Mouse (Mus musculus) liver, embryonic 14.5 days (tissue): ENCODE data around the gene Exo5.

Experiments
- CTCF ChIP-seq: IDR thresholded peaks from 2 replicates; pipeline ENCODE4 v1.5.1; 2016; ENCODE audit warnings: antibody characterized with exemption, low read depth, control low read depth
- EP300 ChIP-seq: IDR thresholded peaks from 2 replicates; pipeline ENCODE4 v1.6.1; 2016; ENCODE audit warnings: antibody characterized with exemption, low read depth

DNA sequence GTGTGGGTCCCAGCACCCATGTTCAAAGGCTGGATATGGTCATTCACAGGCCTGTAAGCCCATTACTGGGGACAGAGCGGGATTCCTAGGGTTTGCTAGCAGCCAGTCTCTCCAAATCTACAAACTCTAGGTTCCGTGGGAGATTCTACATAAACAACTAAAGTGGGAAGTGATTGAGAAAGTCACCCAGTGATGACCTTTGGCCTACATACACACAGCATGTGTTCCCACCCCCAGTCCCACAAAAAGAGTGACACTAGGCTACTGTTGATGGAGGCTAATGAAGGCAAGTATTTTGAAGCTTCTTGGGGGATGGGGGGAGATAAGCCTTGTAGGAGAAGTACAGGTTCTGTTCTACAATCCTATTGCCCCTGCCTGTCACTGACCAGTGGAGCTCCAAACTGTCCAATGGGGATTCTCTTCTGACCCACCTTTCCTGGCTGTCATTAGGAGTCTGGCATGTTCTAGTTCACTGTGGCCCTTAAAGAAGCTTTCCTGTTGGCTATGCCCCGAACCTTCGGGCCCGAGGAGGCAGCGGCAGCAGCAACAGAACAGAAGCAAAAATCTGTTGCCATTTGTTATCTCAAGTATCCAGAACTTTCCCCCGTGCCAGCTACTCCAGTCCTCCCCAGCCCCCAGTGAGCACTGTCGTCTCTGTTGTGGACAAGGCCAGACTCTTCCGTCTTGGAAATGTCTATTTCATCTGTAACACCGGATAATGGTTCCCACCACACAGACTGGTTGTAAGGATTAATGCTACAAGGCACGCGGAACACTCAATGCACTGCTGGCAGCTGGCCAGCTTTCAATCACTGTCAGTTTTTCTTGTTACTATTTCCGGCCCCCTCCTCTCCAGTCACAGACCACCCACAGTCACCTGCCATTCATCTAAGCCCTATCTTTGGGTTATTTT, 39.4 kb downstream of the Exo5 start:
- no peak for TF ChIP-seq CTCF
- no peak for TF ChIP-seq EP300
